Mouse (Mus musculus) heart, adult 2 months (tissue): Measurements from ENCODE around the gene Ttc37.

Experiments used
- CTCF ChIP-seq: fragments of 200-600 bp; IDR thresholded peaks from 2 replicates; pipeline ENCODE4 v1.8.1; 2022; ENCODE audit warnings: antibody characterized with exemption, mild to moderate bottlenecking, moderate library complexity
- EP300 ChIP-seq: fragments of 200-500 bp; IDR thresholded peaks from 2 replicates; pipeline ENCODE4 v1.6.1; 2011; ENCODE audit warnings: low read depth, low read length, control low read depth; ENCODE audit not compliant: insufficient read depth
- POLR2A ChIP-seq: fragments of 200-500 bp; IDR thresholded peaks from 2 replicates; pipeline ENCODE4 v1.6.1; 2011; ENCODE audit warnings: mild to moderate bottlenecking, low read depth, low read length, control low read depth; ENCODE audit not compliant: insufficient read depth

DNA sequence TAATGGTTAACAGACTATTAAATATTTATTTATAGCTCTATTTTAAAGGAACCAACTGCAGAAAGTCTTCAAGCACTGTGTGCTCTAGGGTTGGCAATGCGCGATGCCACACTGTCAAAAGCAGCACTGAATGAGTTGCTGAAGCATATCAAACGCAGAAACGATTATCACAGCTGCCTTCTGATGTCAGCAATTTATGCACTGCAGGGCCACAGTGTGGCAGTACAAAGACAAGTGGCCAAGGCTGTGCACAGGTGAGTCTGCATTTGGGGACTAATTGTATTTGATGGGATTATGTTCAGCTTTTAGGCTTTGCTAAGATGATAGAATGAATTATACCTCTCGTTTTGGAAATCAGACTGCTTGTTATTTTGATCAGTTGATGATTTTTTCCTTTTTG is 51.9 kb downstream of the Ttc37 start:
- TF ChIP-seq POLR2A (no peak), CTCF (no peak), EP300 (no peak)
